Mouse (Mus musculus) layer of hippocampus, postnatal 10 days (tissue): Measurements from ENCODE around the gene Zkscan6. TPM values are rescaled to one million over a fixed set of nuclear protein-coding genes. Genes with fewer than 3 reads are reported as not detected.

ENCODE experiments used
- DNase-seq, 2 experiments: peaks; one replicate each; pipeline ENCODE4 v3.0.0; 2021; ENCODE audit warnings: low spot score in 2 of 2
- total RNA-seq, 2 experiments: library from RNA; stranded (reverse); gene quantifications; 2 replicates each; pipeline ENCODE4 v1.2.3; 2021

Gene Zkscan6
- total RNA-seq, 2 experiments from 2014 or later, result 11.6 to 14.1 TPM

GRCm38 (mm10) chr11:65807601-65808000, 626 bp downstream of the Zkscan6 start:
- DNase-seq, result no peak

GRCm38 (mm10) chr11:65812088-65812487, 5.1 kb downstream of the Zkscan6 start:
- no peak for DNase-seq

- DNase-seq, result no peak
Measured at GRCm38 (mm10) chr11:65814381-65814780, 7.4 kb downstream of the Zkscan6 start.

DNA sequence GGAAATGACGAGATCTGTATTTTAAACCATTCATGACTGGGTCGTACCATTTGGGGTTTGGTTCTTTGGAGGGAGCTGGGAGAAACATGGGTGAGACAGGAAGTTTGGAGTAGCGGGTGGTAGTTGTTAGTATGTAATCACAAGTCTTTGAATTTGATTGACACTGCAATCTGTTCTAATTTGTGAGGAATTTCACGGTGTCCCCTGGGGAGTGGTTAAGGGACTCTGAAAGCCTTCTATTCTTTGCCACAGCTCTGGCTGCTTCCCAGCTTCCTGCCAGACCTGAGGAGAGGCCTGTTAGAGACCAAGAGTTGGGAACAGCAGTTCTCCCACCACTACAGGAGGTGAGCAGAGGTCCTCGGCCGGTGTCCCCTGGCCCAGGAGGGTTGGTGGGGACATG, 9.3 kb downstream of the Zkscan6 start:
- no peak for DNase-seq

DNA sequence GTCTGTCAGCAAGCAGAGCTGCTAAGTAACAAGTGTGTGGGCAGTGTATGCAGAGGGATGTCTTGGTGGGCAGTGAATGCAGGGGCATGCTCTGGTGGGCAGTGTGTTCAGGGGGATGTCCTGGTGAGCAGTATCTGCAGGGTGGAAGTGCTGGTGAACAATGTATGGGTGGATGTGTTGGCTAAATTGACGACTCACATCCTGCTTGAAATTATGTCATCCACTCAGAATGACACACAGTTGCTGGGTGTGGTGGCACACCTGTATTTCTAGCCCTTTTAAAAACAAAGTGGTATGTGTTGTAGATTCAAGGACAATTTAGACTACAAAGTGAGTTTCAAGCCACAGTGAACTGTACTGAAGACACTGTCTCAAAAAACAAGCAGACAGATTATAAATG, 11.2 kb downstream of the Zkscan6 start:
- no peak for DNase-seq

DNA sequence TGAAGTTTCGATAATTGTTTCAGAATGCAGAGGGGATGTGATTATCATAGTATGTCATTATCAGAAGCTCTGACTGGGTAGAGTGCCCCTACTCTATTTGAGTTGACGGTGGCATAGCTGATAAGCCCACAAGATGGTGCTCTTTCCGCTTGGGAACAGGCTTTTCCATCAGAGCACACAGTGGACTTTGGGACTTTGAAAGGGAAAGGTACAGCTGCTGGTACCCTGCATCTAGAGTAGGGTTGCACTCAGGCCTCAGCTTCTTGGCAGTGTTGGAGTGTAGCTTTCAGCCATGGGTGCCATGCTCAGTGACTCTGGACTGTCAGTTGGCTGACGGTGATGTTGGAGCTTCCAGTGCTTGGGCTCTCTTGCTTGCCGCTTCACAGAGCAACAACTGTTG, 13.3 kb downstream of the Zkscan6 start:
- peak; percentile 38 to 54 for DNase-seq

DNA sequence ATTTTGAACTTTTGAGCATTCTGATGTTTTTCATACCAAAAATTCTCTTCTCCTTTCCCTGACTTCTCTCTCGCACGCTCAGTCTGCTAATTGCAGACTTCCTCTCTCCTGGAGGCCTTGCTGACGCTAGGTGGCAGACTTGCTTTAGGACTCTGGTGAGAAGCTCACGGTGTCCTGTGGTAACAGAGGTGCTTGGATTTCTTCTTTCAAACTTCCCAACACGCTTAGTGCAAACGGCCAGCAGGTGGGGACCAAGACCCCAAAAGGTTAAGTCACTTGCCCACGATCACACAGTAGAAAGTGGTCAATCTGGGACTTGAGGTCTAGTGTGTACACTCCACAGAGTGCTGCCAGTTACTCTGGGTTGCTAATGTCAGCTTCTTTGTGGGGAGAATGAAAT, 13.9 kb downstream of the Zkscan6 start:
- DNase-seq, result peak; percentile 81 to 87

GRCm38 (mm10) chr11:65824556-65824955, 17.6 kb downstream of the Zkscan6 start:
- DNase-seq, result no peak

GRCm38 (mm10) chr11:65838999-65839398, 32.0 kb downstream of the Zkscan6 start:
- peak; percentile 37 to 52 for DNase-seq

GRCm38 (mm10) chr11:65846446-65846845, 39.5 kb downstream of the Zkscan6 start:
- no peak for DNase-seq

GRCm38 (mm10) chr11:65852066-65852465, 45.1 kb downstream of the Zkscan6 start:
- peak; percentile 21 to 23 for DNase-seq

DNA sequence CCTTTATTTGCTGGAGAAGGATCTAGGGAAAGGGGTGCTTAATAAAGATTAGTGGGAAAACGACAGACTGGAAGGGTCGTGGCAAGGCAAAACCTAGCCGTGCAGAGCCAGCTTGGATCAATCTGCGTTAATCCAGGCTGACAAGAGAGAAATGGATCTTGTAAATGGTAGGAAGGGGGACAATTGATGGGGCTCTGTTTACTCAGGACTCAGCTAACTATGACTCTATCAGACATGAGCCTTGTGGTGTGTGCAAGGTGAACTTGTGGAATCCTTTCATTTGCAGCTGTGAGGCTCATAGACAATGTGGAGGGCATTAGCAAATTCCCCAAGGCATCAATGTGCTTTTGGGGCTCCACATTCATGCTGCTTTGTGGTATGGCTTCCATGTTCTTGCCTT, 54.5 kb downstream of the Zkscan6 start:
- DNase-seq, result no peak

DNA sequence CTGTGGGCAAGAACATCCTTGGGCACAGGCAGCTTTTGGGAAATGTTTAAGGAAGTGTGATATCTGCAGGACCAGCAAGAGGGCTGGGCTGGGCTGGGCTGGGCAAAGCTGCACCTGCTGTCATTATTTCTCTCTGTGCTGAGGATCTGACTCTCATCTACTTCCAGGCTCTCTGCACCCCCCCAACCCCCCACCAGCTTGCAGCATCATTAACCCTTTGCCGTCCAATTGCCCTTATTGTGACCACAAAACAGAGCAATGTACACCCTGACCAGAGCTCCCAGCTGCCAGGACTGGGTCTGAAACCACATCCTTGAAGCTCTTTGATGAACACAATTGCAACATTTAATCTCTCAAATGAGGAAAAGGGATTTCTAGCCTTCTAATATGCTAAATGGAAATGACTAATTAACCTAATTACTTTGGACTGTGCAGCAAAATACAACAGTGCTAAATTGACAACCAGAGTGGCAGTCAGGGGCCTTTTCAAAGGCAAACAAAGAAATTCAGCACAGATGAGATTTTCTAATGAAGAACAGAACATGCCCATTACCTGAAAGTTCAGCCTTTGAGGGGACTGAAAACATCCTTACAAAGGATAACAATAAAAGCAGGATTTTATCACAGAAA, 70.3 kb downstream of the Zkscan6 start:
- DNase-seq, result no peak

Other genes starting within 250 kb of the Zkscan6 start
- 100 to 1,000 TPM; 210 to 233 TPM for gene Map2k4, start 18.9 kb upstream of the Zkscan6 start, total RNA-seq